Mouse (Mus musculus): ENCODE measurements around the gene Cdc27.

DNA sequence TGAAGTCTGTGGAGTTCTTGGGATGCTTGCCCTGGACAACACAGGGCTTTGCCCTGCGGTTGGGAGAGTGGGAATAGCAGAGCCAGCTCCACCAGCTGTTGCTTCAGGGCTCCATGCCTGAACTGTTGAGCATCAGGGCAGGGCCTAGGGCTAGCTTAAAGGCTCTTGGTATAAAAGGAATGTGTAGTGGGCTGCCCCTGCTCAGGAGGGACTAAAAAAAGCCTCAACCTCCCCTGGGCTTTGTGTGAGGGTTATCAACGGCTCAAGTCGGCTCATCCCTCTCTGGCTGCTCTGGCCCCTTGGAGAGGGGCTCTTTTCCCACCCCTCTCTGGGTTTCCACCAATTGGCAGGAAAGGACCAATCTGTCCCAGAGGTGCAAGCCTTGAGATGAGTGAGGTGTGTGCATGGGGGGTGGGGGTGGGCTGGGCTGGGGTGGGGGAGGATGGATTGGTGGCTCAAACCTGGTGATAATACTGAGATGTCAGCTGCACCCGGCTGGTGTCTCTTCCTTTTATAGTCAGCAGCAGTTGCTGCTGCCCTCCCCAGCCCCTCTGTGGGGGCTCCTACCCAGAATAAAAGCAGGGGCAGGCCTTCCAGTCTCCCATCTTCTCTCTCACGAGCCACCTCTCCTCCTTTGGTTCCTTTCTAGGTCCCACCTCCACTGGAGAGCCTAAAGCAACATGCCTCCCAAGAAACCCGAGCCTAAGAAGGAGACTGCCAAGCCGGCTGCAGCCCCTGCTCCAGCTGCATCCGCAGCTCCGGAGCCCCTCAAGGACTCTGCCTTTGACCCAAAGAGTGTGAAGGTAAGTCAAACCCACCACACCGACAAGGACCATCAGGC, 26.6 kb upstream of the Cdc27 start:
- no peak for TF ChIP-seq CTCF (conservative IDR thresholded peaks at IDR 0.05 in 1 of 2, IDR thresholded peaks at IDR 0.05 in 1 of 2; ENCODE audit: low read depth in 2 of 2, low read length in 2 of 2)
- TF ChIP-seq CHD2 (IDR thresholded peaks at IDR 0.05; ENCODE audit: low read length): no peak
- no peak for TF ChIP-seq BHLHE40 (IDR thresholded peaks at IDR 0.05; ENCODE audit: low read depth, low read length)
- no peak for TF ChIP-seq ETS1 (conservative IDR thresholded peaks at IDR 0.05; ENCODE audit: low read depth, low read length)
- TF ChIP-seq NELFE (IDR thresholded peaks at IDR 0.05; ENCODE audit: low read depth, low read length): no peak
- no peak for TF ChIP-seq CHD1 (IDR thresholded peaks at IDR 0.05; ENCODE audit: low read depth, low read length)
- no peak for TF ChIP-seq USF1 (IDR thresholded peaks at IDR 0.05; ENCODE audit: low read depth, low read length)

All from CH12.LX (cell line).